ENCODE assay signal across 26 mouse cellular contexts in the genomic region with DNA sequence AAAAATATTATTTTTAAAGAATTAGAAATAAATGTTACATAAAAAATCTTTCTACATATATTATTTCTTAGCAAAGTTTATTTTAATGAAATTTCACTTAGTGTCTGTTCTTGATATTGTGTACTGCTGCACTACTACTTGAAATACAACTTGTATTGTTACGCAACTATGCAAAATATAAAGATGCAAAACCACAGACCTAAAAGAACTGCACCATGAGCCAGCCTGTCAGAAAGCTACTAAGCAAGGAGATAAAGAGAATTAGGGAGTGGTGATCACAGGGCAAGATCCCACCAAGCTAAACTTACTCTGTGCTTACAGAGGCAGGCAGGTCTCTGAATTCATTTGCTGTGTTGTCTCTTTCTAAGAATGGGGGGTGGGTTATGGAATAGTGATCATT. TPM values are rescaled to one million over a fixed set of nuclear protein-coding genes. Genes with fewer than 3 reads are reported as not detected.
DNase-seq lines count a peak whose midpoint lies in the region; ATAC-seq and TF ChIP-seq lines count a peak whose summit lies in the region.
"Had no signal": no experiment of that assay in that cellular context is flagged by ENCODE, and none has a peak within 500 bp of the region (broad histone marks: within the 10 kb centered on the region; RNA-seq: fewer than 3 reads in every experiment).

No protein-coding gene starts in this region.

- TF ChIP-seq CTCF in bone marrow macrophage, adult 2 months (IDR thresholded peaks at IDR 0.05; ENCODE audit: low read depth, low read length), result no peak

- peaks cover 59% of the 10 kb centered on the region for H3K4me1 ChIP-seq in bone marrow macrophage, adult 2 months (ENCODE audit: control insufficient read depth, insufficient read depth, low read length)
- no peaks in the 10 kb centered on the region for H3K4me1 ChIP-seq in midbrain, embryonic 13.5 days (replicated peaks)
- H3K4me1 ChIP-seq: forebrain, embryonic 10.5 days; forebrain, embryonic 13.5 days; heart, embryonic 10.5 days; heart, embryonic 13.5 days; hindbrain, embryonic 13.5 days had no signal

- no peak for TF ChIP-seq POLR2A in bone marrow macrophage, adult 2 months (IDR thresholded peaks at IDR 0.05; ENCODE audit: borderline replicate concordance, low read depth, low read length)

- H3K36me3 ChIP-seq in macrophage (ENCODE audit: inconsistent target), result 0 out of 2 replicates have a peak, but pooled peaks cover 7% of the 10 kb centered on the region
- H3K36me3 ChIP-seq in midbrain, embryonic 13.5 days, result no peaks in the 10 kb centered on the region
- H3K36me3 ChIP-seq: forebrain, embryonic 10.5 days; heart, embryonic 10.5 days; heart, embryonic 13.5 days; hindbrain, embryonic 13.5 days; intestine, embryonic 15.5 days had no signal

- 100% methylated on average over 1 of the region's 1 CpGs for WGBS in macrophage (ENCODE audit: missing documents)
- WGBS in midbrain, embryonic 13.5 days, result 100% methylated on average over 1 of the region's 1 CpGs

- no peak overlapping the region for H3K9ac ChIP-seq in midbrain, embryonic 13.5 days (replicated peaks)
- H3K9ac ChIP-seq: forebrain, embryonic 13.5 days; heart, embryonic 13.5 days; hindbrain, embryonic 13.5 days; intestine, embryonic 15.5 days had no signal

- H3K9me3 ChIP-seq in midbrain, embryonic 13.5 days, result no peaks in the 10 kb centered on the region
- H3K9me3 ChIP-seq: forebrain, embryonic 10.5 days; forebrain, embryonic 13.5 days; heart, embryonic 10.5 days; heart, embryonic 13.5 days; hindbrain, embryonic 13.5 days; intestine, embryonic 15.5 days had no signal

- peak; percentile 59 for DNase-seq in A20 (ENCODE audit: low read depth, low spot score)
- DNase-seq in cerebellum, adult 9-11 months, result no peak
- DNase-seq in natural killer cell, adult 2 months (ENCODE audit: low spot score in 2 of 2), result no peak
- DNase-seq: adrenal gland, adult 2 months; adrenal gland, postnatal 14 days; B cell, adult 2 months; cerebellum, adult 11-12 months; embryo, embryonic 11 days; gastrocnemius, adult 2 months; gastrocnemius, postnatal 14 days; heart, adult 2 months; heart, postnatal 14 days; kidney, adult 11 months had no signal

- H3K4me3 ChIP-seq in bone marrow macrophage, adult 2 months (ENCODE audit: insufficient read depth, low read length), result no peak overlapping the region
- H3K4me3 ChIP-seq in macrophage (ENCODE audit: inconsistent target), result no peak overlapping the region
- H3K4me3 ChIP-seq in midbrain, embryonic 13.5 days (replicated peaks), result no peak overlapping the region
- H3K4me3 ChIP-seq: forebrain, embryonic 10.5 days; forebrain, embryonic 13.5 days; gastrocnemius, adult 2 months; heart, adult 2 months; heart, embryonic 10.5 days; heart, embryonic 13.5 days; hindbrain, embryonic 13.5 days; intestine, embryonic 15.5 days had no signal

- peaks cover 90% of the 10 kb centered on the region for H3K79me2 ChIP-seq in macrophage (ENCODE audit: inconsistent target)

- H3K27me3 ChIP-seq in midbrain, embryonic 13.5 days, result no peaks in the 10 kb centered on the region
- H3K27me3 ChIP-seq: forebrain, embryonic 13.5 days; heart, embryonic 13.5 days; hindbrain, embryonic 13.5 days; intestine, embryonic 15.5 days had no signal

- peak; percentile 19; the same call in 1 of the 2 replicates for ATAC-seq in monocyte, adult 5-6 weeks (replicated peaks; ENCODE audit: insufficient number of reproducible peaks, low FRiP score, low TSS enrichment, poor library complexity, severe bottlenecking)
- no peak for ATAC-seq in midbrain, embryonic 13.5 days
- ATAC-seq: CD4-positive, CD25-positive, alpha-beta regulatory T cell, adult 4 months; forebrain, embryonic 13.5 days; forebrain, embryonic 16.5 days; hindbrain, embryonic 16.5 days; intestine, embryonic 15.5 days had no signal

- peak overlapping the region; percentile 70 for H3K27ac ChIP-seq in bone marrow macrophage, adult 2 months (ENCODE audit: insufficient read depth, low read depth, low read length)
- H3K27ac ChIP-seq in macrophage, result peak overlapping the region; percentile 62
- no peak overlapping the region for H3K27ac ChIP-seq in midbrain, embryonic 13.5 days
- H3K27ac ChIP-seq: forebrain, embryonic 10.5 days; forebrain, embryonic 13.5 days; heart, adult 2 months; heart, embryonic 10.5 days; heart, embryonic 13.5 days; hindbrain, embryonic 13.5 days; intestine, embryonic 15.5 days had no signal

- H3K4me2 ChIP-seq in midbrain, embryonic 13.5 days (replicated peaks), result no peak overlapping the region
- H3K4me2 ChIP-seq: forebrain, embryonic 13.5 days; heart, embryonic 13.5 days; hindbrain, embryonic 13.5 days; intestine, embryonic 15.5 days had no signal

RNA-seq across cellular contexts. Expression of a gene that starts 29.3 kb away (rescaled TPM):
- 405 and 430 TPM in 2 replicates for polyA plus RNA-seq in bone marrow macrophage, adult 2 months (2012; ENCODE audit: insufficient read depth, insufficient read length, missing spikeins)
- total RNA-seq in macrophage (2018; cell fraction: chromatin; rRNA removed), result 100 to 1,000 TPM in 17 of 26 experiments, 10 to 100 TPM in 9; 15.2 to 321 (median 197) TPM
- 100 to 1,000 TPM; 295 to 570 (median 393) TPM for total RNA-seq in macrophage (2018; cell fraction: cytosol; rRNA removed)
- 100 to 1,000 TPM in 25 of 26 experiments, 10 to 100 TPM in 1; 61.2 to 444 (median 322) TPM for total RNA-seq in macrophage (2018; cell fraction: nucleus; rRNA removed)
- polyA plus RNA-seq in macrophage (2018), result 442 to 584 TPM (median 504 TPM) in 3 replicates
- total RNA-seq in monocyte, adult 5-6 weeks (2017), result 237 to 505 TPM (median 368 TPM) in 3 replicates
- polyA plus RNA-seq in midbrain, embryonic 13.5 days (2015; fragmentation: Nextera tagmentation; extraction: Ambion mirVana), result 77.6 and 84.8 TPM in 2 replicates

RNA-seq across cellular contexts. Expression of a gene that starts 30.0 kb away (rescaled TPM):
- polyA plus RNA-seq in bone marrow macrophage, adult 2 months (2012; ENCODE audit: insufficient read depth, insufficient read length, missing spikeins), result 13.4 and 16.9 TPM in 2 replicates
- 10 to 100 TPM in 1 of 26 experiments, 1 to 10 TPM in 21, under 1 TPM in 3, not detected in 1; 0.92 to 13.1 (median 3.5) TPM for total RNA-seq in macrophage (2018; cell fraction: chromatin; rRNA removed)
- 1 to 10 TPM; 1.7 to 8.0 (median 3.7) TPM for total RNA-seq in macrophage (2018; cell fraction: cytosol; rRNA removed)
- total RNA-seq in macrophage (2018; cell fraction: nucleus; rRNA removed), result 10 to 100 TPM in 2 of 26 experiments, 1 to 10 TPM in 22, not detected in 2; 1.5 to 16.8 (median 3.8) TPM
- polyA plus RNA-seq in macrophage (2018), result 3.2 to 23.6 TPM (median 7.0 TPM) in 3 replicates
- 10.4 to 13.1 TPM (median 13.0 TPM) in 3 replicates for total RNA-seq in monocyte, adult 5-6 weeks (2017)
- 31.8 and 33.5 TPM in 2 replicates for polyA plus RNA-seq in midbrain, embryonic 13.5 days (2015; fragmentation: Nextera tagmentation; extraction: Ambion mirVana)
